Mouse (Mus musculus): ENCODE results near the gene Tab2. TPM values are rescaled to one million over a fixed set of nuclear protein-coding genes. Genes with fewer than 3 reads are reported as not detected.

Gene Tab2
- polyA plus RNA-seq (2014; fragmentation: Illumina TruSeq; extraction: RNeasy Lipid Tissue Mini Kit (QIAGEN cat#74804); ENCODE audit: low read depth, low replicate concordance), result 52.0 TPM

DNA sequence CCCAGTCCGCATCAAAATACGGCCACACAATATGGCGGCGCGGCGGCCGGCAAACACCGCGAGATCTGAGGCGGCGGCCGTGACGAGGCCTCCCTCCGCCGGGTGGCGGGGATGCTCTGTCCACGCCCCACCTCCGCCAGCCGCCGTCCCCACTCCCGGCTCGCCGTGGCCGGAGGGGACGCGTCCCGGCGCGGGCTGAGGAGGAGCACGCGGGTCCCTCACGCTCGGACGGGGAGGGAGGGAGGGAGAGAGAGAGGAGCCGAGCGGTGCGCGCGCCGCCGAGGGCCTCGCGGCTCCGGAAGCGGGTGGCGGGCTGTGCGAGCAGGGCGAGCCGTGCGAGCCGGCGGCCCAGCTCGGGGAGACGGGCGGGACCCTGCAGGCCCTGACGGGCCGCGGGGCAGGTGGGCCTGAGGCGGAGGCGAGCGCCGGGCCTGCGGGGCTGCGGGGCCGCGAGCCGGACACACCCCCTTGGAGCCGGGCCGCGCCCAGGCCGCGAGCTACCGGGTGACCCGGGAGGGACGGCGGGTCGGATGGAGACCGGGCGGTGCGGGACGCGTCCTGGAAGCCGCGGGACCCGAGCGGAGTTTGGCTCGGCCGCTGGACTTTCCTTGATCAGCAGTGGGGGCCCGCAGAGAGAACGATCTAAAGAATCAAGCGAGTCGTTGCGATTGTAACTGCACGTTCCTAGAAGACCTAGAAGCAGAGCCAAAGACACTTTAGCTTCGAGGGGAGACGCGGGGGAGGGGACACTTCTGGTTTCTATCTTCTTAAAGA lies at the start of gene Tab2:
Gene Tab2, minus strand, starts transcription at position 3 of the 774 bp plus-strand sequence.

Other genes starting within 250 kb of the Tab2 start
- gene Katna1, start 230.2 kb downstream of the Tab2 start, polyA plus RNA-seq (2014; fragmentation: Illumina TruSeq; extraction: RNeasy Lipid Tissue Mini Kit (QIAGEN cat#74804); ENCODE audit: low read depth, low replicate concordance), result 24.2 TPM
- 134 TPM for gene Ginm1, start 163.4 kb downstream of the Tab2 start, polyA plus RNA-seq (2014; fragmentation: Illumina TruSeq; extraction: RNeasy Lipid Tissue Mini Kit (QIAGEN cat#74804); ENCODE audit: low read depth, low replicate concordance)
- gene Ppil4, start 163.3 kb downstream of the Tab2 start, polyA plus RNA-seq (2014; fragmentation: Illumina TruSeq; extraction: RNeasy Lipid Tissue Mini Kit (QIAGEN cat#74804); ENCODE audit: low read depth, low replicate concordance), result 27.9 TPM
- gene Zc3h12d, start 123.8 kb downstream of the Tab2 start, polyA plus RNA-seq (2014; fragmentation: Illumina TruSeq; extraction: RNeasy Lipid Tissue Mini Kit (QIAGEN cat#74804); ENCODE audit: low read depth, low replicate concordance), result 1.4 TPM

Measured in adipose tissue, adult 10 weeks (tissue).